ENCODE assay signal across 11 mouse cellular contexts in genomic region chr17:64214599-64214998, GRCm38 (mm10).
DNase-seq lines count a peak whose midpoint lies in the region; ATAC-seq and TF ChIP-seq lines count a peak whose summit lies in the region.
"Had no signal": no experiment of that assay in that cellular context is flagged by ENCODE, and none has a peak within 500 bp of the region (broad histone marks: within the 10 kb centered on the region; RNA-seq: fewer than 3 reads in every experiment).

No protein-coding gene starts in this region.

- H3K4me2 ChIP-seq in limb, embryonic 12.5 days: no peak overlapping the region
- H3K4me2 ChIP-seq in liver, postnatal 0 days (ENCODE audit: low read depth, low read length): no peak overlapping the region
- no peak overlapping the region for H3K4me2 ChIP-seq in hindbrain, embryonic 11.5 days (replicated peaks; ENCODE audit: low read depth, low read length)
- H3K4me2 ChIP-seq: neural tube, embryonic 13.5 days had no signal

- H3K27ac ChIP-seq in limb, embryonic 12.5 days: 0 out of 2 replicates have a peak overlapping the region, but pooled peaks have one; percentile 17
- no peak overlapping the region for H3K27ac ChIP-seq in liver, postnatal 0 days (ENCODE audit: low read depth)
- no peak overlapping the region for H3K27ac ChIP-seq in hindbrain, embryonic 11.5 days (ENCODE audit: low read depth, low read length)
- H3K27ac ChIP-seq: neural tube, embryonic 13.5 days had no signal

- DNase-seq in adrenal gland, postnatal 36 days: peak; percentile 9 to 23
- DNase-seq in adrenal gland, adult 18-20 months (ENCODE audit: low spot score in 2 of 2): no peak
- DNase-seq in R1 (ENCODE audit: low read depth, low spot score): peak; percentile 53
- DNase-seq in heart, adult 8-10 months (ENCODE audit: low spot score): peak; percentile 28
- no peak for DNase-seq in spleen, postnatal 10 days (ENCODE audit: low spot score in 2 of 2)
- DNase-seq in liver, postnatal 0 days: no peak
- DNase-seq in hindbrain, embryonic 11.5 days (ENCODE audit: low spot score): no peak
- DNase-seq: forebrain, postnatal 0 days; kidney, adult 2 months had no signal

- TF ChIP-seq EP300 in liver, postnatal 0 days (IDR thresholded peaks at IDR 0.05; ENCODE audit: low read depth): no peak

- 19% methylated on average over 7 of the region's 7 CpGs for WGBS in limb, embryonic 12.5 days
- WGBS in liver, postnatal 0 days (ENCODE audit: insufficient replicate concordance): 46% methylated on average over 7 of the region's 7 CpGs
- WGBS in hindbrain, embryonic 11.5 days: 25% methylated on average over 7 of the region's 7 CpGs

- H3K9me3 ChIP-seq in limb, embryonic 12.5 days: no peaks in the 10 kb centered on the region
- no peaks in the 10 kb centered on the region for H3K9me3 ChIP-seq in liver, postnatal 0 days (ENCODE audit: low read length)
- no peaks in the 10 kb centered on the region for H3K9me3 ChIP-seq in hindbrain, embryonic 11.5 days (ENCODE audit: control insufficient read depth, low read length)
- H3K9me3 ChIP-seq: neural tube, embryonic 13.5 days had no signal

- no peak overlapping the region for H3K9ac ChIP-seq in limb, embryonic 12.5 days (replicated peaks)
- no peak overlapping the region for H3K9ac ChIP-seq in liver, postnatal 0 days (replicated peaks)
- H3K9ac ChIP-seq in hindbrain, embryonic 11.5 days (ENCODE audit: low read depth, low read length): no peak overlapping the region
- H3K9ac ChIP-seq: forebrain, postnatal 0 days; neural tube, embryonic 13.5 days had no signal

- H3K27me3 ChIP-seq in limb, embryonic 12.5 days: no peaks in the 10 kb centered on the region
- H3K27me3 ChIP-seq in liver, postnatal 0 days (ENCODE audit: insufficient read depth, low read length): no peaks in the 10 kb centered on the region
- no peaks in the 10 kb centered on the region for H3K27me3 ChIP-seq in hindbrain, embryonic 11.5 days (ENCODE audit: control insufficient read depth, insufficient read depth, low read length)
- H3K27me3 ChIP-seq: neural tube, embryonic 13.5 days had no signal

- no peak for ATAC-seq in limb, embryonic 12.5 days (ENCODE audit: insufficient number of reproducible peaks, insufficient read depth, low FRiP score, low TSS enrichment, low read depth)
- no peak for ATAC-seq in liver, postnatal 0 days
- no peak for ATAC-seq in hindbrain, embryonic 11.5 days (ENCODE audit: low FRiP score)
- ATAC-seq: forebrain, postnatal 0 days had no signal

- no peak for TF ChIP-seq CTCF in liver, postnatal 0 days (IDR thresholded peaks at IDR 0.05; ENCODE audit: low read depth)

- no peak overlapping the region for H3K4me3 ChIP-seq in limb, embryonic 12.5 days (replicated peaks)
- H3K4me3 ChIP-seq in liver, postnatal 0 days (ENCODE audit: low read depth, low read length): no peak overlapping the region
- H3K4me3 ChIP-seq in hindbrain, embryonic 11.5 days (ENCODE audit: low read depth, low read length): no peak overlapping the region
- H3K4me3 ChIP-seq: neural tube, embryonic 13.5 days had no signal

- peaks cover 16% of the 10 kb centered on the region for H3K4me1 ChIP-seq in limb, embryonic 12.5 days (replicated peaks)
- H3K4me1 ChIP-seq in liver, postnatal 0 days (ENCODE audit: insufficient read depth): no peaks in the 10 kb centered on the region
- no peaks in the 10 kb centered on the region for H3K4me1 ChIP-seq in hindbrain, embryonic 11.5 days (replicated peaks; ENCODE audit: control insufficient read depth, insufficient read depth, low read length)

- no peaks in the 10 kb centered on the region for H3K36me3 ChIP-seq in limb, embryonic 12.5 days
- no peaks in the 10 kb centered on the region for H3K36me3 ChIP-seq in liver, postnatal 0 days (replicated peaks; ENCODE audit: insufficient read depth, low read length)
- no peaks in the 10 kb centered on the region for H3K36me3 ChIP-seq in hindbrain, embryonic 11.5 days (ENCODE audit: control insufficient read depth, insufficient read depth, low read length)
- H3K36me3 ChIP-seq: neural tube, embryonic 13.5 days had no signal

Comparison
In these comparisons a context has a peak if more than half of its experiments do, and no peak if none do; other contexts are left out.
1. DNase-seq: peak in adrenal gland, postnatal 36 days (2 of 2), R1 (single experiment) and heart, adult 8-10 months (single experiment); none in adrenal gland, adult 18-20 months (0 of 2), spleen, postnatal 10 days (0 of 2), liver, postnatal 0 days (single experiment) and hindbrain, embryonic 11.5 days (single experiment).